Mouse (Mus musculus) adrenal gland, postnatal 14 days (tissue): ENCODE measurements around the gene Ccdc105. TPM values are rescaled to one million over a fixed set of nuclear protein-coding genes. Genes with fewer than 3 reads are reported as not detected.

Source experiments
- DNase-seq: peaks from one replicate; pipeline ENCODE4 v3.0.0; 2021; ENCODE audit warnings: mixed read lengths
- long read RNA-seq, 2 experiments: library from polyadenylated mRNA; stranded (forward); transcript quantifications; one replicate each; pipeline ENCODE4 v2.0.0; 2021
- total RNA-seq: library from RNA; stranded (reverse); gene quantifications from 2 replicates; pipeline ENCODE4 v1.2.3, GENCODE M21; 2021

The Ccdc105 gene
- total RNA-seq = not detected in 2 replicates
- long read RNA-seq, experiment 1 = 0 reads
- long read RNA-seq, experiment 2 = 0 reads

- peak; percentile 74 for DNase-seq
These were observed at the start of gene Ccdc105 for GRCm38 (mm10) chr10:78752452-78753191. TSS of gene Ccdc105 (minus strand) at chr10:78753065.

- no peak for DNase-seq
These were observed 48.6 kb upstream of the Ccdc105 start for GRCm38 (mm10) chr10:78801449-78801848.

GRCm38 (mm10) chr10:78790561-78790960, 37.7 kb upstream of the Ccdc105 start:
- DNase-seq = no peak

GRCm38 (mm10) chr10:78787566-78788087, 34.8 kb upstream of the Ccdc105 start:
- peak; percentile 83 for DNase-seq

GRCm38 (mm10) chr10:78779981-78780651, 27.3 kb upstream of the Ccdc105 start, which contains the start of gene Slc1a6:
TSS of gene Slc1a6 (plus strand) at chr10:78780496.
- peak; percentile 53 for DNase-seq

- DNase-seq = peak; percentile 3
These were observed 26.7 kb upstream of the Ccdc105 start for GRCm38 (mm10) chr10:78779527-78779926.

GRCm38 (mm10) chr10:78775830-78776229, 23.0 kb upstream of the Ccdc105 start:
- no peak for DNase-seq

- DNase-seq = no peak
These were observed 12.7 kb upstream of the Ccdc105 start for GRCm38 (mm10) chr10:78765570-78765969.

GRCm38 (mm10) chr10:78756021-78756420, 3.2 kb upstream of the Ccdc105 start:
- DNase-seq = peak; percentile 69

- DNase-seq = no peak
These were observed 3.9 kb downstream of the Ccdc105 start for GRCm38 (mm10) chr10:78748946-78749345.

GRCm38 (mm10) chr10:78748161-78748560, 4.7 kb downstream of the Ccdc105 start:
- DNase-seq = no peak

- peak; percentile 12 for DNase-seq
These were observed 5.7 kb downstream of the Ccdc105 start for GRCm38 (mm10) chr10:78747035-78747721.

GRCm38 (mm10) chr10:78745453-78746232, 7.2 kb downstream of the Ccdc105 start:
- peak; percentile 7 for DNase-seq

GRCm38 (mm10) chr10:78743721-78744120, 9.1 kb downstream of the Ccdc105 start:
- no peak for DNase-seq

GRCm38 (mm10) chr10:78739821-78740220, 13.0 kb downstream of the Ccdc105 start:
- DNase-seq = no peak

- DNase-seq = no peak
These were observed 25.0 kb downstream of the Ccdc105 start for GRCm38 (mm10) chr10:78727876-78728275.

- no peak for DNase-seq
These were observed 25.8 kb downstream of the Ccdc105 start for GRCm38 (mm10) chr10:78727035-78727434.

- DNase-seq = no peak
These were observed 29.4 kb downstream of the Ccdc105 start for GRCm38 (mm10) chr10:78723416-78723815.

- no peak for DNase-seq
These were observed 30.2 kb downstream of the Ccdc105 start for GRCm38 (mm10) chr10:78722654-78723053.

- no peak for DNase-seq
These were observed 30.8 kb downstream of the Ccdc105 start for GRCm38 (mm10) chr10:78722036-78722435.

GRCm38 (mm10) chr10:78718056-78718455, 34.8 kb downstream of the Ccdc105 start, which contains the start of gene Casp14:
TSS of gene Casp14 (minus strand) at chr10:78718294.
- no peak for DNase-seq

GRCm38 (mm10) chr10:78716231-78716630, 36.6 kb downstream of the Ccdc105 start:
- DNase-seq = no peak
